Mouse (Mus musculus) layer of hippocampus, postnatal 25 days (tissue): ENCODE measurements at regions not wholly inside any gene's neighbourhood (a gene's known extent, or its start where the extent isn't known, plus 50 kb on each side); places are given as distances from the start of the nearest gene placed in this dataset.

ENCODE experiments used
- DNase-seq, 2 experiments: peaks; one replicate each; pipeline ENCODE4 v3.0.0; 2022; ENCODE audit warnings: mixed read lengths in 2 of 2, low spot score in 1 of 2; ENCODE audit errors: extremely low spot score in 1 of 2

- DNase-seq: no peak
These were observed 54.2 kb upstream of the Cdc42bpa start for GRCm38 (mm10) chr1:179906115-179906514.

GRCm38 (mm10) chr1:179892711-179893110 lies 67.6 kb upstream of the Cdc42bpa start:
- DNase-seq: no peak

GRCm38 (mm10) chr1:179887921-179888320 lies 72.4 kb upstream of the Cdc42bpa start:
- DNase-seq: no peak

GRCm38 (mm10) chr1:179881222-179881621 lies 77.7 kb upstream of the Ahctf1 start:
- no peak for DNase-seq

- DNase-seq: no peak
These were observed 74.4 kb upstream of the Ahctf1 start for GRCm38 (mm10) chr1:179877893-179878292.

- no peak for DNase-seq
These were observed 70.5 kb upstream of the Ahctf1 start for GRCm38 (mm10) chr1:179873772-179874555.

GRCm38 (mm10) chr1:179871961-179872360 lies 68.5 kb upstream of the Ahctf1 start:
- DNase-seq: no peak

- no peak for DNase-seq
These were observed 65.2 kb upstream of the Ahctf1 start for GRCm38 (mm10) chr1:179868656-179869055.

- no peak for DNase-seq
These were observed 64.0 kb upstream of the Ahctf1 start for GRCm38 (mm10) chr1:179867493-179867892.

DNA sequence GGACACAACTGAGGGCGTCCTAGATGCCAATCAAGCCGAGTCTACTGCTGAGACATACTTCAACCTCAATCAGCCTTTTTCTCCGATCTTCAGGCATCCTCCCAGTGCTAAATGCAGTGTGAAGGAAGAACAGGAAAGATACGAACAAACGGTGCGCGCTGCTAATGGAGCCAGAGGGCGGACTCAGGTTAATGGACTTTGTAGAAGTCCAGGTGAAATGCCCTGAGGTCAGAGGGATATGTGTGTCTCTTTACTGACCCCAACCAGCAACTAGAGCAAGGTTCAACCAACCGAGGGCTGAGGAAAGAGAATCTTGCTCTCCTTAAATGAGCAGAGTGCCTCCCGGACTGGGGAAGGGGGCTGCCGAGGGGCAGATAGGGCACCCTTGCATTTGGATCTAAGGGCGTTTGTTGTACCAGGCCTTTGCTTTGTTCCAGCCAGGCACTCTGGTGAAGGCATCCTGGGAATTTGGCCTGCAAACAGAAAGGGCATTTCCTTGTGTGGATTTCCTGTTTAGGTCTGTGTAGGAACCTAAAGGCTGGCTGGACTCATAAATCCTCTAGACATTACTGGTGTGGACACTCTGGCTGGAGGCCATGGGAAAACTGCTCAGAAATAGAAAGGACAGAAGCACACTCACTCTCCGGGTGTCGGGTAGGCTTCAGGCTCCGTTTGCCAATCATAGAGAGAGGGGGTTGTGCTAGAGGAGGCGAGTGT lies 62.7 kb upstream of the Ahctf1 start:
- DNase-seq: no peak

GRCm38 (mm10) chr1:179865561-179865960 lies 62.1 kb upstream of the Ahctf1 start:
- DNase-seq: no peak

DNA sequence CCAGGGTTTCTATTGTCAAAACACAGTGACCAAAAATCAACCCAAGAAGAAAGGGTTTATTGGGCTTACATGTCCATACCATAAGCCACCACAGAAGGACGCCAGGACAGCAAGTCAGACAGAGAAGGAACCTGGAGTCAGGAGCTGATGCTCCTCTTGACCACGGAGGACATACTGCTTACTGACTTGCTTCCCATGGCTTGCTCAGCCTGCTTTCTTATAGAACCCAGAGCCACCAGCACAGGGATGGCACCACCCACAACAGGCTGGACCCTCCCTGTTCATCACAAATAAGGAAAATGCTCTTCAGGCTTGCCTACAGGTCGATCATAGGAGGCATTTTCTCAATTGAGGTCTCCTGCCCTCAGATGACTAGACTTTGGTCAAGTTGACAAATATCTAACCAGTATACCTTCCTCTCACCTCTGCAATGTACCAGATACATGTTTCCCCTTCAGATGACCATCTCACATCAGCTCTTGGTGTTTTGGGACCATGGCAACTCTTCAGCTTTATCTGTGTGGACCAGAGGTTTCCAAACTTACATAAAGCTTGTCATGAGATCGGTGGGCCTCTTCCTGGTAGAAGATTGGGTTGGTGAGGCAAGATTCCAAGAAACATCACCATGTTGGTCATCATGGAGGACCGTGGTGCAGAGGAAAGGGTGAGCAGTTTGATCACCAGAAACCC lies 61.2 kb upstream of the Ahctf1 start:
- no peak for DNase-seq

GRCm38 (mm10) chr1:179863420-179863819 lies 59.9 kb upstream of the Ahctf1 start:
- no peak for DNase-seq

DNA sequence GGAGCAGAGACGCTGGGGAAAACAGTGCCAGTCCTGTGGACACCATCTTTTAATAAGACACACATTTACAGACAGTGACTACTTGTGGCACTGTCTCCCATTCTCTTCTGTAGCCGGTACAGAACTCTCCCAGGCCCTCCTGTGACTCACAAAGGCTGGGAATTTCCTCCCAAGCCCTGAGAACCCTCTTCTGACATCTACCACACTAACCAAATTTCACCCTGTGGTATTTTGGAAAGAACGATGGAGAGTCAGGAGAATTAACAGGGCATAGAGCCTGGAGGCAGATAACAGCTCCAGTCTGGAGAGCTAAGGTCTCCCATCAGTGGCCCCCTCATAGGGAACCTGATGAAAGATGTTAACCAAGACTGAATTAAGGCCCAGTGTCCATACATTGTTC lies 59.5 kb upstream of the Ahctf1 start:
- no peak for DNase-seq

DNA sequence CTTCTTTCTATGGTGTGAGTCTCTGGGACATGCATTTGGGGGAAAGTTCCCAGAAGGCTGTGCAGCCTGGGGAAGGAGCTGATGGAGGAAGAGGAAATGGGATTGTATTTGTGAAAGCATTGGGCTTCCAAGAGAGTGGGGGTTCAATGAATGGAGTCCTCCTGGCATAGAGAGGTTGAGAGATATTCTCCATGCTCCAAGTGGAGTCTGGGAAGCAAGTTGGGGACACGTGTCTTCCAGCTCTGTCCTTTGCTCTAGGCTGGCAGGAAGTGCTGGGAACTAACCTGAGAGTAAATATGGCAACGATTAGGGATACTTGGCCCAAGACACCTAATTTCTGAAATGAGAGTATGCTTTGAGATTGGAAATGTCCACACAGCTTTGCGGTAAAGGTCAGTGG lies 58.3 kb upstream of the Ahctf1 start:
- no peak for DNase-seq

GRCm38 (mm10) chr1:179859552-179859902 lies 56.0 kb upstream of the Ahctf1 start:
- no peak for DNase-seq

DNA sequence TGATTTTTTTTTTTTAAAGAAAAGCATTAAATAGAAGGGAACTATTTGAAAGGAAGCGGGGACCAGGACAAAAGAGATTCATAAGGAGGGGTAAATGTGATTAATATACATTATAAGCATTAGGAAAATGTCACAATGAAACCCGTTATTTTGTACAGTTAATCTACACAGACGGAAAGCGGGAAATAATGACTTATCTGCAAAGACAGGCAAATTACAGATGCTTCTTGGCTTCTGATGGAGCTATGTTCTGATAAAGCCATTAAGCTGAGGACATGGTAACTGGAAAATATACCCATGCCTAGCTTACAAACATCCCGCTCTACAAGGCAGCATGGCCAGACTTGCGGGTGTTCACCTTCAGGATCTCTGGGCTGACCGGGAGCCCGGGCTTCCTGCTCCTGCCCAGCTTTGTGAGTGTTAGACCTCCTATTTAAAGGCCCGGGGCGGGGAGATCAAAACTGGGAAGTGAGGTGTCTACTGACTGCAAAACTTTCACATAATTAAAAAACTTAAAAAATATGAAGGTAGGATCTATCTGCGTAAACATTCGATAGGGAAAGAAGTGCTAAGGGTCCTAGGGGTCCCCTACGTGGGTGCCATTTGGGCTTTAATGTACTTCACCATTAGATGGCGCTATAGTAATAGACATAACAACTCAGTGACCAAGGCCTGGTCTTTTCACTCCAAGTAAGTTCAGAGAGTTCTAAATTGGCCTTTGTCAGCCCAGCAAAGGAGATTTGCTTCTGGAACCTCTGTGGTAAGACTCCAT lies 55.5 kb upstream of the Ahctf1 start:
- DNase-seq: peak in 1 of 2 experiments; percentile 20

GRCm38 (mm10) chr1:179854288-179854965 lies 50.9 kb upstream of the Ahctf1 start:
- DNase-seq: peak in 1 of 2 experiments; percentile 27
